Mouse (Mus musculus) ovary, postnatal 10 days (tissue): ENCODE data around the gene Hist1h4i.

Experiments used
- DNase-seq: peaks from one replicate; pipeline ENCODE4 v3.0.0; 2022; ENCODE audit warnings: low spot score

Hist1h4i gene

GRCm38 (mm10) chr13:22036986-22037385, 4.2 kb downstream of the Hist1h4i start:
- no peak for DNase-seq

- no peak for DNase-seq
Observed at GRCm38 (mm10) chr13:22036149-22036956, 4.8 kb downstream of the Hist1h4i start.

GRCm38 (mm10) chr13:22035267-22036148, 5.7 kb downstream of the Hist1h4i start, which contains the start of the genes Hist1h2ah and Hist1h2bk:
TSS of gene Hist1h2ah (minus strand) at chr13:22035568.
TSS of gene Hist1h2bk (plus strand) at chr13:22035870.
- DNase-seq: peak; percentile 62

- no peak for DNase-seq
Observed at GRCm38 (mm10) chr13:22034443-22035266, 6.5 kb downstream of the Hist1h4i start.

GRCm38 (mm10) chr13:22033741-22034442, 7.3 kb downstream of the Hist1h4i start:
- DNase-seq: no peak

- no peak for DNase-seq
Observed at GRCm38 (mm10) chr13:22030493-22030892, 10.7 kb downstream of the Hist1h4i start.

- DNase-seq: no peak
Observed at GRCm38 (mm10) chr13:22029928-22030327, 11.2 kb downstream of the Hist1h4i start.

GRCm38 (mm10) chr13:22028673-22029460, 12.3 kb downstream of the Hist1h4i start:
- DNase-seq: peak; percentile 92

GRCm38 (mm10) chr13:22026058-22027031, 14.8 kb downstream of the Hist1h4i start:
- DNase-seq: peak; percentile 81

- no peak for DNase-seq
Observed at GRCm38 (mm10) chr13:22022241-22022640, 18.9 kb downstream of the Hist1h4i start.

GRCm38 (mm10) chr13:22021581-22021980, 19.6 kb downstream of the Hist1h4i start:
- DNase-seq: no peak

GRCm38 (mm10) chr13:22020901-22021339, 20.2 kb downstream of the Hist1h4i start:
- no peak for DNase-seq

- no peak for DNase-seq
Observed at GRCm38 (mm10) chr13:22019934-22020835, 21.0 kb downstream of the Hist1h4i start.

- DNase-seq: no peak
Observed at GRCm38 (mm10) chr13:22015479-22016450, 25.4 kb downstream of the Hist1h4i start.

- DNase-seq: no peak
Observed at GRCm38 (mm10) chr13:22014411-22014845, 26.7 kb downstream of the Hist1h4i start.

- no peak for DNase-seq
Observed at GRCm38 (mm10) chr13:22013716-22014115, 27.4 kb downstream of the Hist1h4i start.

- no peak for DNase-seq
Observed at GRCm38 (mm10) chr13:22009642-22010041, 31.5 kb downstream of the Hist1h4i start, which contains the start of gene Prss16. TSS of gene Prss16 (minus strand) at chr13:22009742.
